Mouse (Mus musculus) embryonic facial prominence, embryonic 14.5 days (tissue): ENCODE results near the gene Fam19a5. TPM values are rescaled to one million over a fixed set of nuclear protein-coding genes. Genes with fewer than 3 reads are reported as not detected.

Experiments used
- ATAC-seq: fragments of 200-750 bp; cut with Nextera tagmentation; 2 replicates; pipeline ENCODE4 v1.8.0; 2017; ENCODE audit warnings: low read depth, moderate number of reproducible peaks, moderate TSS enrichment
- DNase-seq: peaks from one replicate; pipeline ENCODE4 v3.0.0-alpha.2; 2015; ENCODE audit warnings: low spot score
- H3K27ac ChIP-seq: fragments of 300-500 bp; sonication (generic); replicated peaks from 2 replicates; pipeline ENCODE4 v1.5.1; 2014; ENCODE audit warnings: low read depth, mild to moderate bottlenecking, low read length, moderate library complexity
- H3K27me3 ChIP-seq: fragments of 300-500 bp; sonication (generic); replicated peaks from 2 replicates; pipeline ENCODE4 v1.6.1; 2014; ENCODE audit warnings: low read length; ENCODE audit not compliant: control insufficient read depth, insufficient read depth
- H3K36me3 ChIP-seq: fragments of 300-500 bp; sonication (generic); 2 replicates; pipeline ENCODE4 v1.6.1; 2014; ENCODE audit warnings: low read length, mixed read lengths; ENCODE audit not compliant: control insufficient read depth, insufficient read depth
- H3K4me1 ChIP-seq: fragments of 300-500 bp; sonication (generic); 2 replicates; pipeline ENCODE4 v1.6.1; 2014; ENCODE audit warnings: antibody characterized with exemption, low read length; ENCODE audit not compliant: control insufficient read depth, insufficient read depth
- H3K4me2 ChIP-seq: fragments of 300-500 bp; sonication (generic); 2 replicates; pipeline ENCODE4 v1.6.1; 2014; ENCODE audit warnings: low read depth, mild to moderate bottlenecking, low read length, moderate library complexity, mixed read lengths
- H3K4me3 ChIP-seq: fragments of 300-500 bp; sonication (generic); 2 replicates; pipeline ENCODE4 v1.5.1; 2014; ENCODE audit warnings: low read depth, mild to moderate bottlenecking, low read length
- H3K9ac ChIP-seq: fragments of 300-500 bp; sonication (generic); 2 replicates; pipeline ENCODE4 v1.6.1; 2014; ENCODE audit warnings: low read depth, mild to moderate bottlenecking, low read length, moderate library complexity, mixed read lengths
- H3K9me3 ChIP-seq: fragments of 300-500 bp; sonication (generic); 2 replicates; pipeline ENCODE4 v1.6.1; 2016; ENCODE audit warnings: low read length; ENCODE audit not compliant: control insufficient read depth
- WGBS: fragments of 180-500 bp; shearing (Covaris S2); extraction: QIAGEN DNeasy Blood & Tissue Kit; methylation state at CpG from one replicate; pipeline ENCODE4 v1.1.7; 2014; 5-methylcytosine and 5-hydroxymethylcytosine counted together
- polyA plus RNA-seq: library from polyadenylated mRNA; unstranded; fragments of >200 nt; fragmentation: Nextera tagmentation; extraction: Ambion mirVana; gene quantifications from 2 replicates; pipeline ENCODE4 v1.2.1, GENCODE M21; 2014

Fam19a5 gene
- polyA plus RNA-seq, 1 experiment from 2014 or later = 4.7 TPM

- Histone ChIP-seq H3K4me1 (no peaks in the 10 kb centered on the region), H3K27ac (no peak overlapping the region), H3K36me3 (no peaks in the 10 kb centered on the region), H3K4me2 (no peak overlapping the region), H3K27me3 (no peaks in the 10 kb centered on the region), H3K9me3 (no peaks in the 10 kb centered on the region), H3K4me3 (no peak overlapping the region), H3K9ac (no peak overlapping the region)
- DNase-seq (no peak), ATAC-seq (no peak)
- 77% methylated on average over 7 of the region's 7 CpGs for WGBS
These were observed 117.9 kb downstream of the Fam19a5 start for GRCm38 (mm10) chr15:87661954-87662353.

GRCm38 (mm10) chr15:87666041-87666750, 122.1 kb downstream of the Fam19a5 start:
- no peaks in the 10 kb centered on the region for H3K9me3 ChIP-seq
- WGBS = 89% methylated on average over 13 of the region's 13 CpGs
- H3K4me3 ChIP-seq = no peak overlapping the region
- ATAC-seq = no peak
- no peaks in the 10 kb centered on the region for H3K4me1 ChIP-seq
- H3K9ac ChIP-seq = no peak overlapping the region
- H3K36me3 ChIP-seq = no peaks in the 10 kb centered on the region
- no peak for DNase-seq
- no peaks in the 10 kb centered on the region for H3K27me3 ChIP-seq
- no peak overlapping the region for H3K4me2 ChIP-seq
- no peak overlapping the region for H3K27ac ChIP-seq

- 84% methylated on average over 7 of the region's 7 CpGs for WGBS
- Histone ChIP-seq H3K4me2 (no peak overlapping the region), H3K9ac (no peak overlapping the region), H3K4me1 (no peaks in the 10 kb centered on the region), H3K27me3 (no peaks in the 10 kb centered on the region), H3K36me3 (no peaks in the 10 kb centered on the region), H3K4me3 (no peak overlapping the region), H3K9me3 (no peaks in the 10 kb centered on the region), H3K27ac (no peak overlapping the region)
- no peak for DNase-seq
- no peak for ATAC-seq
These were observed 123.3 kb downstream of the Fam19a5 start for GRCm38 (mm10) chr15:87667416-87667815.

DNA sequence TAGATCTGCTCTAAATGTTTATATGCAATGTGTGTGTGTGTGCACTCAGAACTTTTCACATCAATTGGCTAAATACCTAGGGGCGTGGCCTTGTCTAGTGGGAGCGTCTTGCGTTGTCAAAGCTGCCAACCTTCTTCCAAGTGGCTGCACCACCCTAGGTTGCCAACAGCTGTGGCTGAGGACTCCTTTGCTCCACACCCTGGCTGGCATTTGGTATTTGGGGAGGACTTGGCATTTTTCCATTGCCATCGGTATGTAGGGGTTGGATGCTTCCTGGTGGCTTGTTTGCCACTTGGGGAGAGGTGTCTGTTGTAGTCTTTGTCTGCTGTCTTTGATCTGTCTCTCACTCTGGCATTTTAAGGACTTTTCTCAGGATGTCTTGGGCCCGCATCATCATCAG, 124.0 kb downstream of the Fam19a5 start:
- H3K4me3 ChIP-seq = no peak overlapping the region
- no peaks in the 10 kb centered on the region for H3K27me3 ChIP-seq
- H3K36me3 ChIP-seq = no peaks in the 10 kb centered on the region
- no peak for ATAC-seq
- peak; percentile 23 for DNase-seq
- H3K27ac ChIP-seq = no peak overlapping the region
- H3K4me2 ChIP-seq = no peak overlapping the region
- H3K9me3 ChIP-seq = no peaks in the 10 kb centered on the region
- no peak overlapping the region for H3K9ac ChIP-seq
- H3K4me1 ChIP-seq = no peaks in the 10 kb centered on the region
- WGBS = 68% methylated on average over 5 of the region's 5 CpGs

DNA sequence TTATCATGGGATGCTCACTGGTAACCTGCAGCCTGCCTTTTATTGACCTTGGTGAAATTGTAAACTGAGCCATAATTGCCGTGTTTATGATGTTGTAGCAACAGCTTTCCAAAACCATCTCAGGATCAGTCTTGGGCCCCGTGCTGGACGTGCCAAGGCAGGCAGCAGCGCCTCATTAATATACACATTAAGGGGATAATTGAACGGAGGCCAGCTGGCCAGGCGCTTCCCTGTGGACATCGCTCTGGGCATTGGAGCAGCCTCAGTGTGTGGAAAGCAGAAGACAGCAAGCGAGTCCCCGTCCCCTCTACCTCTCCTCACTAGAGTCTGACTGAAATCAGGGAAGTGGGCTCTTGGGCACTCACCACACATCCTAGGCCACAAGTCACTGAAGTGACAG, 127.8 kb downstream of the Fam19a5 start:
- no peak for DNase-seq
- no peak overlapping the region for H3K27ac ChIP-seq

GRCm38 (mm10) chr15:87678711-87679110, 134.6 kb downstream of the Fam19a5 start:
- no peak overlapping the region for H3K9ac ChIP-seq
- H3K4me2 ChIP-seq = no peak overlapping the region
- H3K27me3 ChIP-seq = no peaks in the 10 kb centered on the region
- 0 out of 2 replicates have a peak, but pooled peaks cover 3% of the 10 kb centered on the region for H3K4me1 ChIP-seq
- no peak overlapping the region for H3K27ac ChIP-seq
- no peaks in the 10 kb centered on the region for H3K36me3 ChIP-seq
- DNase-seq (no peak), ATAC-seq (no peak)
- H3K9me3 ChIP-seq = no peaks in the 10 kb centered on the region
- H3K4me3 ChIP-seq = no peak overlapping the region
- WGBS = 47% methylated on average over 6 of the region's 6 CpGs

More for the DNA sequence above, 127.8 kb downstream of the Fam19a5 start:
- no peaks in the 10 kb centered on the region for H3K27me3 ChIP-seq
- no peaks in the 10 kb centered on the region for H3K9me3 ChIP-seq
- H3K9ac ChIP-seq = no peak overlapping the region
- no peaks in the 10 kb centered on the region for H3K4me1 ChIP-seq
- WGBS = 74% methylated on average over 9 of the region's 9 CpGs
- no peaks in the 10 kb centered on the region for H3K36me3 ChIP-seq
- no peak for ATAC-seq
- H3K4me2 ChIP-seq = no peak overlapping the region
- H3K4me3 ChIP-seq = no peak overlapping the region

GRCm38 (mm10) chr15:87682410-87682809, 138.3 kb downstream of the Fam19a5 start:
- Histone ChIP-seq H3K4me3 (no peak overlapping the region), H3K9me3 (no peaks in the 10 kb centered on the region), H3K27ac (no peak overlapping the region), H3K9ac (no peak overlapping the region), H3K4me1 (0 out of 2 replicates have a peak, but pooled peaks cover 3% of the 10 kb centered on the region), H3K27me3 (no peaks in the 10 kb centered on the region), H3K36me3 (no peaks in the 10 kb centered on the region), H3K4me2 (no peak overlapping the region)
- WGBS = 36% methylated on average over 3 of the region's 3 CpGs
- no peak for ATAC-seq
- no peak for DNase-seq

DNA sequence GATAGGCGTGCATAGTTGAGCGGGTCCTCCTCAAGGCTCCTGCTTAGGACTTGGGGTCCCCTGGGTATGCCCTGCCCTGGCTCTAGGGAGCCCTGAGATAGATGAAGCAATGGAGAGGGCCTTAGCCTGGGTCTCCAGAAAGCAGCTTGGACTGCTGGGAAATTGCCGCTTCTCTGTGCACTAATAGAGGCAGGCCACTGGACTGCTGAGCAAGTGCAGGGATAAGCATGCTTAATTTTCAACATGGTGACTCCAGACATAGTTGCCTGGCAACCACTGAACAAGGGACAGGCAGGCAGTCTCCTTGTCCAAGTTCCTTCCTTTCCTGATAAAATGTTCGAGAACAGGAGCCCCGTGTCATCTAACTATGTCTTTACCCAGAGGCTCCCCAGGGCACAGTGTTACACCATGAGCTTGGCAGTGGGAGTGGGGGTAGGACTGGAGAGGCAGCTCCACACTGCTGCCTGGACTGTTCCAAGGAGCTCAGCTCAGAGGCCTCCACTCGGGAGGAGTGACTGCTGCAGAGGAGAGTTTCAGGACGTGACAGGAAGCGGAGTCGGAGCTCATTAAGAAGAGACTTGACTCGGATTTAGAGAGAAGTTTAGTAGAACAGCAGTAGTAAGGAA, 142.4 kb downstream of the Fam19a5 start:
- Histone ChIP-seq H3K27me3 (no peaks in the 10 kb centered on the region), H3K9ac (no peak overlapping the region), H3K4me1 (0 out of 2 replicates have a peak, but pooled peaks cover 3% of the 10 kb centered on the region), H3K4me2 (no peak overlapping the region), H3K27ac (no peak overlapping the region), H3K4me3 (no peak overlapping the region), H3K36me3 (no peaks in the 10 kb centered on the region), H3K9me3 (no peaks in the 10 kb centered on the region)
- DNase-seq (no peak), ATAC-seq (no peak)
- 53% methylated on average over 10 of the region's 10 CpGs for WGBS
